Mouse (Mus musculus): ENCODE measurements around the gene 1110032F04Rik. TPM values are rescaled to one million over a fixed set of nuclear protein-coding genes. Genes with fewer than 3 reads are reported as not detected.

1110032F04Rik gene
- not detected in 2 replicates for polyA plus RNA-seq (2012; ENCODE audit: insufficient read depth, insufficient read length, low replicate concordance, missing spikeins)

GRCm38 (mm10) chr3:68869211-68869690, at the start of gene 1110032F04Rik:
TSS of gene 1110032F04Rik (plus strand) at chr3:68869586.
- H3K4me1 ChIP-seq (ENCODE audit: control insufficient read depth, insufficient read depth, low read length), result peaks cover 11% of the 10 kb centered on the region; the same call in 1 of the 2 replicates
- TF ChIP-seq POLR2A (IDR thresholded peaks at IDR 0.05; ENCODE audit: insufficient read depth, low read depth, low read length) (0 out of 2 replicates have a peak, but pooled peaks have one; percentile 22), CTCF (IDR thresholded peaks at IDR 0.05; ENCODE audit: insufficient read depth, low read depth, low read length) (no peak)
- under 1% methylated on average over 61 of the region's 62 CpGs for WGBS
- H3K27ac ChIP-seq (ENCODE audit: insufficient read depth, low read depth, low read length), result peak within 1 kb of the TSS; percentile 38
- H3K4me3 ChIP-seq (ENCODE audit: insufficient read depth, low read depth, low read length), result peak within 1 kb of the TSS; percentile 85

DNA sequence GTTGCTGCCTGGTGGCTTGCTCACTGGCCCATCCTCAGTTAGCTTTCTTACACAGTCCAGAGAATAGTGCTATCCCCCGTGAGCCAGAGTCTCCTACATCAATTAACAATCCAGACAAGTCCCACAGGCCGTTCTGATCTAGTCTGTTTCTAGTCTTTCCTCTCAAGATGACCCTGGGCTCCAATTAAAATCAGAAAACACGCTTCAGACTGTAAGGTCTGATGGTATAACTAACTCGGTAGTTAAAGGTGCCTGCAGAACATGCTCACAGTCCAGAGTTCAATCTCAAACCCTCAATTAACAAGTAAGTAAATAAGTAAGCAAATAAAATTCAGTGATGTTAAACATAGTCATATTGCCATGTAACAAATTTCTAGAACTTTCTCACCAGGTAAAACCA, 48.0 kb upstream of the 1110032F04Rik start:
- no peak overlapping the region for H3K4me3 ChIP-seq (ENCODE audit: insufficient read depth, low read depth, low read length)
- TF ChIP-seq CTCF (IDR thresholded peaks at IDR 0.05; ENCODE audit: insufficient read depth, low read depth, low read length), result no peak
- TF ChIP-seq POLR2A (IDR thresholded peaks at IDR 0.05; ENCODE audit: insufficient read depth, low read depth, low read length), result no peak
- WGBS, result 83% methylated on average over 4 of the region's 4 CpGs
- peaks cover 5% of the 10 kb centered on the region; the same call in 1 of the 2 replicates for H3K4me1 ChIP-seq (ENCODE audit: control insufficient read depth, insufficient read depth, low read length)
- no peak overlapping the region for H3K27ac ChIP-seq (ENCODE audit: insufficient read depth, low read depth, low read length)

DNA sequence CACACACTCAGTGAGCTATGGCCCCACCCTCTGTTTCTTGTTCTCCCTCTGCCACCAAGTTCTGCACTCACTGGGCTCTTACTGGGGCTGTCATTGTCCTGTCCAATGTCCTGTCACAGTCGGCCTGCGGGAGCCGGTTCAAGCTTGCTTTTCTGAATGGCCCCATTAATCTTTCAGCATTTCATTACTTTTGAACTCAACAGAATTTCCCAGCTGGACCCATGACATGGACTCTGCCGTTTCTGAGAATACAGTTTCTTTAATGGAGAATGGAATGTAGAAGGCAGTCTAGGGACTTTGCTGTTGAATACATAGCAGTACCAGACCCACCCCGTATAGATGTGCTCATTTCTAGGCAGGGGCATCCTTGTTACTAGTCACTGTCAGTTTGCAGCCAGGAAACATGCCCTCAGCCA, 47.5 kb upstream of the 1110032F04Rik start:
- peaks cover 5% of the 10 kb centered on the region; the same call in 1 of the 2 replicates for H3K4me1 ChIP-seq (ENCODE audit: control insufficient read depth, insufficient read depth, low read length)
- H3K4me3 ChIP-seq (ENCODE audit: insufficient read depth, low read depth, low read length), result no peak overlapping the region
- no peak overlapping the region for H3K27ac ChIP-seq (ENCODE audit: insufficient read depth, low read depth, low read length)
- WGBS, result 18% methylated on average over 5 of the region's 5 CpGs
- no peak for TF ChIP-seq CTCF (IDR thresholded peaks at IDR 0.05; ENCODE audit: insufficient read depth, low read depth, low read length)
- TF ChIP-seq POLR2A (IDR thresholded peaks at IDR 0.05; ENCODE audit: insufficient read depth, low read depth, low read length), result no peak

DNA sequence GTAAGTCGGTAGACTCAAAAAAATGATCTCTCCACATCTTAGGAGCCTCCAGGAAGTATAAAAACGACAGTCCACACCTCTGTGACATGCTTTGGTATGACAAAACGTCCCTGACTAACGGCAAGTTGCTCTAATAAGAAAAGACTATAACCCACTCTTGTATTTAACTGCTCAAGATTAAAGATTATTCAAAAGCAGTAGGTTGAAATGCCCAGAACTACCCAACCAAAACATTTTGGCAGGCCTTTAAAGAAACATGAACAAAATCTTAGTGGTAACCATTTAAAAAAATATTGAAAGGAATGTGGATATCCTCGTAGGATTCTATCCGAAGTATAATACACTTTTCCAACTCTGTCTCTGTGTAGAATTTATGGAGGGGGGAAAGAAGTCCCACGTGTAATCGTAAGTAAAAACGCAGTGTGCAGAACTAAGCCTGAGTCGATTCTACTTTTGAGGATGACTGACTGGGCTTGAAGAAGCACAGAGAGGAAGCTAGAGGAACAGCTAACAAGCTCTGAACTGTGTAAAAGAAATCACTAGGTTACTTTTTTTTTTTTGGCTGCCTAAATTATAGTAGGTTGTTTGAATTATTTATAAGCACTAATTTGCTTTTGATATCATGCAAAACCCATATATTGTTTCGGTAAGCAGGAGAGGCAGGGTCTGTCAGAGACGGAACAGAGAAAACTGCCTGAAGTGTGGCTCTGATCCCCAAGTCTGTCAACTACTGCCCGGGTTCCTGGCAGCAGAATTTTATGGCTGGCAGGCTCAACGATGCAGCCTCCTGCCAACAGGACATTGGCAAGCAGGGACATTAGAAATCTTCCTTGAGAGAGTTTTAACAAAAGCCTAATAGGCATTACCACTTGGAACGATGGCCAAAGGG, 45.3 kb upstream of the 1110032F04Rik start:
- H3K4me3 ChIP-seq (ENCODE audit: insufficient read depth, low read depth, low read length), result no peak overlapping the region
- WGBS, result 46% methylated on average over 15 of the region's 15 CpGs
- peaks cover 5% of the 10 kb centered on the region; the same call in 1 of the 2 replicates for H3K4me1 ChIP-seq (ENCODE audit: control insufficient read depth, insufficient read depth, low read length)
- no peak for TF ChIP-seq POLR2A (IDR thresholded peaks at IDR 0.05; ENCODE audit: insufficient read depth, low read depth, low read length)
- no peak for TF ChIP-seq CTCF (IDR thresholded peaks at IDR 0.05; ENCODE audit: insufficient read depth, low read depth, low read length)
- no peak overlapping the region for H3K27ac ChIP-seq (ENCODE audit: insufficient read depth, low read depth, low read length)

GRCm38 (mm10) chr3:68824765-68825090, 44.7 kb upstream of the 1110032F04Rik start:
- Histone ChIP-seq H3K4me1 (ENCODE audit: control insufficient read depth, insufficient read depth, low read length) (peaks cover 5% of the 10 kb centered on the region; the same call in 1 of the 2 replicates), H3K4me3 (ENCODE audit: insufficient read depth, low read depth, low read length) (no peak overlapping the region), H3K27ac (ENCODE audit: insufficient read depth, low read depth, low read length) (no peak overlapping the region)
- WGBS, result 52% methylated on average over 2 of the region's 2 CpGs
- TF ChIP-seq POLR2A (IDR thresholded peaks at IDR 0.05; ENCODE audit: insufficient read depth, low read depth, low read length) (no peak), CTCF (IDR thresholded peaks at IDR 0.05; ENCODE audit: insufficient read depth, low read depth, low read length) (no peak)

DNA sequence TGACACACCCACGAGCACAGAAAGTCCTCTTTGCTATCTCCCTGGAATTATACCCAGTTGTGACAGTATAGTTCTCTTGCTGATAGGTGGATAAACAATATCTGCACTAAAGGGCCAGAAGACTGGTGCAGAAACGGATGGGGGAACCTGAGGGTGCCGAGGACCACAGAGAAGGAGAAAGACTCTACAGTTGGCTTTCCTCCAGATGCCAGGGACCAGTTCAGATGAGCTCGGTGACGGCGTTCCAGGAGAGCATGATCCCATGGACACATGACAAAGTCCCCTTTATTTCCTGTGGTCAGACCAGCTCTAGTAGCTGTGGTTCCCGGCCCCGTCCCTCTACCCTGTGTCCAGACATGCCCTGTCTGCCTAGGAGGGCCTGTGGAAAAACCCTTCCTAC, 44.2 kb upstream of the 1110032F04Rik start:
- 60% methylated on average over 8 of the region's 8 CpGs for WGBS
- no peak overlapping the region for H3K27ac ChIP-seq (ENCODE audit: insufficient read depth, low read depth, low read length)
- no peak for TF ChIP-seq POLR2A (IDR thresholded peaks at IDR 0.05; ENCODE audit: insufficient read depth, low read depth, low read length)
- TF ChIP-seq CTCF (IDR thresholded peaks at IDR 0.05; ENCODE audit: insufficient read depth, low read depth, low read length), result no peak
- no peak overlapping the region for H3K4me3 ChIP-seq (ENCODE audit: insufficient read depth, low read depth, low read length)
- H3K4me1 ChIP-seq (ENCODE audit: control insufficient read depth, insufficient read depth, low read length), result peaks cover 5% of the 10 kb centered on the region; the same call in 1 of the 2 replicates

DNA sequence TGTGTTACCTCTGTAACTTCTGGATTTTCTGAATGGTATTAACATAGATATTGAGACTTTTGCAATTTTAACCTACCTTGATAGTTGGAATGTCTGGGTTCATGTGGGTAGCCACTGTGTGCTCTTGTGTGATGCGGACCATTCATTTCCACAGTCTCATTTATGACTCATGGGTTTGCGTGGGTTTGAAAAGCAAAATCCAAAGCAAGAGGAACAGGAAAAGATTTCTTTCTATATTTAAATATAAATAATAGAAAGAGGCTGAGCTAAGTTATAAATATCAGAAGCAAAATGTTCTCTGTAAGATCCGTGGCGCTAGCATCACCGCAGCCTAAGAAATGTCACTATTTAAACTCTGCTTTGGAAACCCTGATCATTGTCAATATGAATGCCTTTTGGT, 41.7 kb upstream of the 1110032F04Rik start:
- no peak overlapping the region for H3K4me3 ChIP-seq (ENCODE audit: insufficient read depth, low read depth, low read length)
- TF ChIP-seq POLR2A (IDR thresholded peaks at IDR 0.05; ENCODE audit: insufficient read depth, low read depth, low read length), result no peak
- no peak for TF ChIP-seq CTCF (IDR thresholded peaks at IDR 0.05; ENCODE audit: insufficient read depth, low read depth, low read length)
- H3K4me1 ChIP-seq (ENCODE audit: control insufficient read depth, insufficient read depth, low read length), result peaks cover 3% of the 10 kb centered on the region; the same call in 1 of the 2 replicates
- 35% methylated on average over 5 of the region's 5 CpGs for WGBS
- no peak overlapping the region for H3K27ac ChIP-seq (ENCODE audit: insufficient read depth, low read depth, low read length)

DNA sequence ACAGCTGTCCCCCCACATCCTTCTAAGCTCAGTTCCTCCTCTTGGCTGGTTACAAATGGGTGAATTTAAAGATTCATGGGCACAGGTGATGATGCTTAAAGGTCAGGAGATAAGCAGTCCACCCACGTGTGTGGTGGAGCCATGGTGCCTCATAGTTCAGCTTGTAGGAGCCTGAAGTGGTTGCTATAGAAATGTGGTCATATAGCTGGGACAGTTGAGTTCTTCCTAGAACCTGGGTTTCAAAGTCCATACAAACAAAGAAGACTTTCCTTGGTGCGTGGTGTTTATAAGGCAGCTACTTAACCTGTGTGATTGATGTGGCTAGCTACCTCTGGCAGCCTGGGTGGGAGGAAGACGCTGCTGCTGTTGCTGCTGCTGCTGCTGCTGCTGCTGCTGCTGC, 39.4 kb upstream of the 1110032F04Rik start:
- TF ChIP-seq CTCF (IDR thresholded peaks at IDR 0.05; ENCODE audit: insufficient read depth, low read depth, low read length), result no peak
- no peak for TF ChIP-seq POLR2A (IDR thresholded peaks at IDR 0.05; ENCODE audit: insufficient read depth, low read depth, low read length)
- 88% methylated on average over 3 of the region's 3 CpGs for WGBS
- H3K27ac ChIP-seq (ENCODE audit: insufficient read depth, low read depth, low read length), result no peak overlapping the region

More for the DNA sequence above, 39.4 kb upstream of the 1110032F04Rik start:
- Histone ChIP-seq H3K4me3 (ENCODE audit: insufficient read depth, low read depth, low read length) (no peak overlapping the region), H3K4me1 (ENCODE audit: control insufficient read depth, insufficient read depth, low read length) (peaks cover 3% of the 10 kb centered on the region; the same call in 1 of the 2 replicates)

Data from olfactory bulb, adult 2 months (tissue).